Mouse (Mus musculus): ENCODE measurements around the gene Tbxas1.
A peak's percentile ranks its signal among the peaks of the same experiment; 100 is the strongest.

DNA sequence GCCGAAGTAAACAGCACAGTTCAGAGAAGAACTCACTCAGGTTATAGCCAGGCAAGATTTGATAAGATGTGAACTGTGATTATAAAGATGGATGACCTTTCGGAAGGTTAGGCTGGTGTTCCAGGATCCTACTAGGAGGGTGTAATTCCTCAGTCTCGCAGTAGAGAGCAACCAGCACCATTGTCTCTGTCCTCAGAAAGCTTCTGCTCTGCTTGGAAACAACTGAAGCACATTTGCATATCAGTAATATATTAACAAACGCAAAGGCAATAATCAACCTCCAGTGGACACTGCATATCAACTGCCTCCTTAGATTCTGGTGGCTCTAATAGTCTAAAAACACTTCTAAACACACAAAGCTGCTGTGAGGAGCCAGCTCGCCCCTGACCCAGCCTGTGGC, 47.8 kb upstream of the Tbxas1 start:
- TF ChIP-seq CTCF (IDR thresholded peaks at IDR 0.05; ENCODE audit: low read depth, low read length) (peak; percentile 37; the same call in 1 of the 2 replicates), POLR2A (IDR thresholded peaks at IDR 0.05; ENCODE audit: extremely low read depth, insufficient read depth, low read length) (no peak)
